Mouse (Mus musculus): ENCODE measurements around the gene Fam206a.

The Fam206a gene

DNA sequence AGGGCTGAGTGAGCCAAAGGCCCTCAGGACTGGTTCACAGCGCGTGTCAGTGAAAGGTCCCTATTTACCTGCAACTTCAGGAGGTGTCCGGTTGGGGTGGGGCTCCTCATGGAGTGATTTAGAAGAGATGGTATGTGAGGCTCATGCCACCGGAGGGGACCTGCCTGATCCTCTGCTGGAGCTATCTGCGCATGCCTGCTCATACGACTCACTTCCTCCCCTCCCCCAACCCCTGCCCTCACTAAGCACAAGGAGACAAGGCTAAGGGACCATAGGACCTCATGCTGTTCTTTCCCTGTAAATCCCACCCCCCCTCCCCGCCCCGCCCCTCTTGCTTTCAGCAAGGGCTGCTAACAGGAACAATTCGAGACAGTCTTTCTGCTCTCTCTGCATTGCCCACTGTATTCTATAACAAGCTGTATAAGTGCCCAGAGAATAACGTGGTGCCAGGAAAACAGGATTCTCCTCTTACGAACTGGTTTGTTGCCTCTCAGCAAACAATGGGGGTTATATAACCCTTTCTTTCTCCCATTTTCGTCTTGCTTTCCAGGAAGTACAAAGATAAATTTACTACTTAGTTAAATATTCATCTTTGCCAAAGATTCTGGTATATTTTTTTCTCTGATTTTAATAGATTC is 43.9 kb downstream of the Fam206a start:
- DNase-seq = no peak

- no peak for DNase-seq
Observed at GRCm38 (mm10) chr4:56847400-56847799, 45.3 kb downstream of the Fam206a start.

- DNase-seq = no peak
Observed at GRCm38 (mm10) chr4:56848044-56848443, 45.9 kb downstream of the Fam206a start.

- DNase-seq = no peak
Observed at GRCm38 (mm10) chr4:56850724-56851123, 48.6 kb downstream of the Fam206a start.

GRCm38 (mm10) chr4:56855935-56856334 is 53.8 kb downstream of the Fam206a start:
- DNase-seq = no peak

GRCm38 (mm10) chr4:56856371-56856949 is 54.3 kb downstream of the Fam206a start:
- DNase-seq = no peak

DNA sequence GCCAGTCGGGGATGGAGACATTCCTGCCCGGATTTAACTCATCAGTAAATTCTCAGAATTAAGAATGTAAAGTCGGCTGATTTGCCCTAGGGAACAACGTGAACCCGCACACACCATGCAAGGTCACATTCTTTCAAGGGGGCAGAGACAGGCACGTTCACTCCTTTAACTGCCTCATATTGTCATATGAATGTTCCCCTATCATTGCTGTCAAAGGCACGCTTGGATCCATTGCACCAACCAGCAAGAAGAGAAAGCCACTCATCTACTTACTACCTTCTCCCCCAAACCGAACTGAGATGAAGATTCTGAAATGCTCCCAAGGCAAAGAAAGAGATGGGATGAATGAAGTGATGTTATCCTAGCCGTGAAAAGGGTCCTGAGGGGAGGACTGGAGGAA is 56.6 kb downstream of the Fam206a start:
- no peak for DNase-seq

All from right cerebral cortex, postnatal 14 days (tissue).